Comparison of ENCODE assay signal across 10 mouse cellular contexts in the genomic region with DNA sequence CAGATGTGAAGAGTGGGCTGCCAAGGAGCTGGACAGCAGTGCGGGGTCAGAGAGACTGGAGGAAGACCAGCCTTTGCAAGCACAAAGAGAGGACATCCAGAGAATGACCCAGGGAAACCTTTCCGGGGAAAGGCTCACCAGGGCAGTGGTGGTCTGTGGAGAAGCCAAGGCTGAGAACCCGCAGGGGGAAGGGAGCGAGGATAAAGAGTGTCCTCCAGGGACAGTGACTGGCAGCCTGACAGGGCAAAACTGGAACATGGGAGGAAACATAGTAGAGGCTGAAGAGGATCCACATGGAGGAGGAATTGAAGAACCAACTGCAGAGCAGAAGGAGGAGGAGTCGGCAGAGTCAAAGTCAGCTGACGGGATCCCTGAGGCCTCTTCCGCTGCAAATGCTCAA.
"Had no signal": no experiment of that assay in that cellular context is flagged by ENCODE, and none has a peak within 500 bp of the region (broad histone marks: within the 10 kb centered on the region; RNA-seq: fewer than 3 reads in every experiment).

No protein-coding gene starts in this region.

- H3K27me3 ChIP-seq: midbrain, embryonic 13.5 days had no signal

- H3K36me3 ChIP-seq: limb, embryonic 13.5 days; midbrain, embryonic 13.5 days had no signal

- H3K27ac ChIP-seq: layer of hippocampus, adult 2 months; limb, embryonic 13.5 days; liver, embryonic 14.5 days; midbrain, embryonic 13.5 days had no signal

- ATAC-seq: lung, postnatal 0 days; midbrain, embryonic 13.5 days had no signal

- H3K9me3 ChIP-seq: limb, embryonic 13.5 days; midbrain, embryonic 13.5 days had no signal

- H3K4me3 ChIP-seq: layer of hippocampus, adult 2 months; limb, embryonic 13.5 days; midbrain, embryonic 13.5 days had no signal

- H3K4me2 ChIP-seq: limb, embryonic 13.5 days; midbrain, embryonic 13.5 days had no signal

- DNase-seq: lung, adult 2 months; lung, postnatal 36 days; right cerebral cortex, adult 18-20 months; right cerebral cortex, postnatal 25 days; thymus, postnatal 4 days had no signal

- H3K4me1 ChIP-seq: limb, embryonic 13.5 days; midbrain, embryonic 13.5 days had no signal

- H3K9ac ChIP-seq: limb, embryonic 13.5 days; liver, embryonic 14.5 days; midbrain, embryonic 13.5 days had no signal
